Mouse (Mus musculus): Measurements from ENCODE around the gene 4933409G03Rik.
"Not testable (repeated sequence)": the region's sequence is repeated elsewhere in the genome, so short reads cannot be mapped to it uniquely, and the experiment has no call there.

Gene 4933409G03Rik

GRCm38 (mm10) chr2:68582113-68582512 lies at the start of gene 4933409G03Rik:
Gene 4933409G03Rik (plus strand): TSS chr2:68582413.
- DNase-seq (ENCODE audit: low read depth, low spot score): no peak

GRCm38 (mm10) chr2:68544190-68544589 lies 38.0 kb upstream of the 4933409G03Rik start:
- no peak for DNase-seq (ENCODE audit: low read depth, low spot score)

- no peak for DNase-seq (ENCODE audit: low read depth, low spot score)
Observed at GRCm38 (mm10) chr2:68560821-68561220, 21.4 kb upstream of the 4933409G03Rik start.

GRCm38 (mm10) chr2:68563331-68563730 lies 18.9 kb upstream of the 4933409G03Rik start:
- peak; percentile 66 for DNase-seq (ENCODE audit: low read depth, low spot score)

- no peak for DNase-seq (ENCODE audit: low read depth, low spot score)
Observed at GRCm38 (mm10) chr2:68568361-68568760, 13.9 kb upstream of the 4933409G03Rik start.

- DNase-seq (ENCODE audit: low read depth, low spot score): no peak
Observed at GRCm38 (mm10) chr2:68572340-68572739, 9.9 kb upstream of the 4933409G03Rik start.

GRCm38 (mm10) chr2:68592765-68593164 lies 10.6 kb downstream of the 4933409G03Rik start:
- DNase-seq (ENCODE audit: low read depth, low spot score): no peak

GRCm38 (mm10) chr2:68656186-68656585 lies 74.0 kb downstream of the 4933409G03Rik start, which contains the start of gene 4932414N04Rik:
Gene 4932414N04Rik (plus strand): TSS chr2:68656486.
- not testable (repeated sequence) for DNase-seq (ENCODE audit: low read depth, low spot score)

All from forelimb bud, embryonic 11.5 days (tissue).